In the genomic region with DNA sequence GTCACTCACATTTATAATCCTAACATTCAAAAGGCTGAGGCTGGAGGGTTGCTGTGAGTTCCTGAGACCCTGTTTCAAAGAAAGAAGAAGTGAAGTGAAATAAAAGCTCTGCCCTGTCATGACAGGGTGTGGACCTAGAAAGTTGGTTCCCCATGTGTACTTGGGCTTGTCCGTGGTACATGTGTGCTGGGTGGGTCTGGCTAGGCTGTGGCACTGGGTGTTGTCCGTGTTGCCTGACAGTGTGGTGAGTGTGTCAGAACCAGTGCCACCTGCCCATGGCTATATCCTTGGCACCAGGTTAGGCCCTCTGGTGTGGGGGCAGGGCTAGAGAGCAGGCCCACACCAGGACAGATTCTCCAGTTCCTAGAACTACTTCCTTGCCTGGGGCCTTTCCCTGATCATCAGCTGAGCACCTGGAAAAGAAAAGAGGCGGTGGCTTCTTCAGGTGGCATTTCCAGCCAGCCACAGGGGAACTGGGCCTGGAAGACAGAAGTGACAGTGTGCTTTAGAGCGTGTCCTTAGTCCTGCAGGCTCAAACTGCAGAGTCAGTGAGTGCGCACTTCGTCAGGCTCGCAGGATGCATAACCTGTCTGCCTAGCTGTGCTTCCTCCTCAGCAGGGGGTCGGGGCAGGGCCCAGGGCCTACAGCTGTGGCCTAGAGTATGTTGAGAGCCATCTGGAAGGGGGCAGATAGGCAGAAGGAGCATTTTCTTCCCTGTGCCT, we compare ENCODE assay signal across 22 mouse cellular contexts. TPM values are rescaled to one million over a fixed set of nuclear protein-coding genes. Genes with fewer than 3 reads are reported as not detected.
DNase-seq lines count a peak whose midpoint lies in the region; ATAC-seq and TF ChIP-seq lines count a peak whose summit lies in the region.
"Had no signal": no experiment of that assay in that cellular context is flagged by ENCODE, and none has a peak within 500 bp of the region (broad histone marks: within the 10 kb centered on the region; RNA-seq: fewer than 3 reads in every experiment).

No protein-coding gene starts in this region.

- H3K79me2 ChIP-seq in CH12.LX (replicated peaks; ENCODE audit: control insufficient read depth, extremely low read depth, insufficient read depth, poor library complexity, severe bottlenecking) = no peaks in the 10 kb centered on the region

- TF ChIP-seq EP300 in CH12.LX (IDR thresholded peaks at IDR 0.05; ENCODE audit: low read length) = no peak

- no peak for TF ChIP-seq RAD21 in CH12.LX (IDR thresholded peaks at IDR 0.05; ENCODE audit: low read depth, low read length)

- H3K27me3 ChIP-seq in kidney, embryonic 16.5 days (ENCODE audit: insufficient read depth, low read length) = no peaks in the 10 kb centered on the region
- H3K27me3 ChIP-seq in midbrain, embryonic 12.5 days = no peaks in the 10 kb centered on the region
- no peaks in the 10 kb centered on the region for H3K27me3 ChIP-seq in midbrain, embryonic 14.5 days (ENCODE audit: control insufficient read depth, insufficient read depth, low read length)
- H3K27me3 ChIP-seq in CH12.LX (replicated peaks) = no peaks in the 10 kb centered on the region
- no peaks in the 10 kb centered on the region for H3K27me3 ChIP-seq in stomach, embryonic 15.5 days (replicated peaks)
- H3K27me3 ChIP-seq in forebrain, embryonic 16.5 days (replicated peaks; ENCODE audit: control insufficient read depth, insufficient read depth, low read length) = no peaks in the 10 kb centered on the region
- H3K27me3 ChIP-seq: embryonic facial prominence, embryonic 12.5 days; forebrain, embryonic 13.5 days; hindbrain, embryonic 12.5 days; midbrain, embryonic 15.5 days; Patski had no signal

- TF ChIP-seq POLR2A in CH12.LX (IDR thresholded peaks at IDR 0.05; ENCODE audit: low read depth, low read length) = no peak

- 79% methylated on average over 8 of the region's 8 CpGs for WGBS in kidney, embryonic 16.5 days
- WGBS in midbrain, embryonic 12.5 days = 90% methylated on average over 8 of the region's 8 CpGs
- 82% methylated on average over 8 of the region's 8 CpGs for WGBS in midbrain, embryonic 14.5 days
- 78% methylated on average over 8 of the region's 8 CpGs for WGBS in stomach, embryonic 15.5 days
- 87% methylated on average over 8 of the region's 8 CpGs for WGBS in forebrain, embryonic 16.5 days

- H3K27ac ChIP-seq in kidney, embryonic 16.5 days (ENCODE audit: low read length) = no peak overlapping the region
- no peak overlapping the region for H3K27ac ChIP-seq in midbrain, embryonic 12.5 days (replicated peaks)
- H3K27ac ChIP-seq in midbrain, embryonic 14.5 days (replicated peaks; ENCODE audit: low read depth, low read length) = no peak overlapping the region
- H3K27ac ChIP-seq in CH12.LX (ENCODE audit: insufficient read depth, low read depth) = no peak overlapping the region
- H3K27ac ChIP-seq in stomach, embryonic 15.5 days = peak overlapping the region; percentile 26; the same call in 1 of the 2 replicates
- no peak overlapping the region for H3K27ac ChIP-seq in forebrain, embryonic 16.5 days (ENCODE audit: low read length)
- H3K27ac ChIP-seq: embryonic facial prominence, embryonic 12.5 days; forebrain, embryonic 13.5 days; hindbrain, embryonic 12.5 days; midbrain, embryonic 15.5 days had no signal

- peaks cover 51% of the 10 kb centered on the region for H3K36me3 ChIP-seq in kidney, embryonic 16.5 days (ENCODE audit: insufficient read depth, low read length)
- H3K36me3 ChIP-seq in midbrain, embryonic 12.5 days = peaks cover 69% of the 10 kb centered on the region
- peaks cover 47% of the 10 kb centered on the region for H3K36me3 ChIP-seq in midbrain, embryonic 14.5 days (ENCODE audit: control insufficient read depth, insufficient read depth, low read length)
- H3K36me3 ChIP-seq in CH12.LX (replicated peaks in 1 of 2; ENCODE audit: control insufficient read depth in 1 of 2, insufficient read depth in 1 of 2, low read length in 1 of 2) = peaks cover 56 to 88% of the 10 kb centered on the region in 2 experiments
- H3K36me3 ChIP-seq in stomach, embryonic 15.5 days = peaks cover 50% of the 10 kb centered on the region
- peaks cover 12% of the 10 kb centered on the region for H3K36me3 ChIP-seq in forebrain, embryonic 16.5 days (ENCODE audit: control insufficient read depth, insufficient read depth)

- no peaks in the 10 kb centered on the region for H3K4me1 ChIP-seq in kidney, embryonic 16.5 days (ENCODE audit: insufficient read depth, low read length)
- H3K4me1 ChIP-seq in midbrain, embryonic 12.5 days = no peaks in the 10 kb centered on the region
- H3K4me1 ChIP-seq in midbrain, embryonic 14.5 days (ENCODE audit: control insufficient read depth, insufficient read depth, low read length) = no peaks in the 10 kb centered on the region
- peaks cover 7 to 55% of the 10 kb centered on the region in 2 experiments; a peak in 3 of 4 replicates for H3K4me1 ChIP-seq in CH12.LX (ENCODE audit: control insufficient read depth in 1 of 2, insufficient read depth in 2 of 2)
- no peaks in the 10 kb centered on the region for H3K4me1 ChIP-seq in stomach, embryonic 15.5 days
- no peaks in the 10 kb centered on the region for H3K4me1 ChIP-seq in forebrain, embryonic 16.5 days (replicated peaks; ENCODE audit: control insufficient read depth, insufficient read depth, low read length)
- H3K4me1 ChIP-seq: embryonic facial prominence, embryonic 12.5 days; forebrain, embryonic 13.5 days; midbrain, embryonic 15.5 days had no signal

- no peak for DNase-seq in kidney, postnatal 14 days
- DNase-seq in midbrain, embryonic 14.5 days = no peak
- peak; percentile 47 for DNase-seq in CH12.LX (ENCODE audit: extremely low read depth)
- DNase-seq in layer of hippocampus, adult 9-10 months (ENCODE audit: low spot score) = no peak
- DNase-seq: adrenal gland, postnatal 10 days; cerebellum, adult 9-11 months; gastrocnemius, postnatal 36 days; heart, postnatal 14 days; kidney, adult 9 months; lung, embryonic 14.5 days; retina, postnatal 1 day; thymus, postnatal 14 days had no signal

- ATAC-seq in kidney, embryonic 16.5 days (ENCODE audit: low FRiP score, low TSS enrichment) = peak; percentile 36; the same call in 1 of the 2 replicates
- 0 out of 2 replicates have a peak, but pooled peaks have one; percentile 27 for ATAC-seq in midbrain, embryonic 12.5 days (ENCODE audit: low FRiP score, low read depth)
- no peak for ATAC-seq in midbrain, embryonic 14.5 days (ENCODE audit: low FRiP score, low TSS enrichment)
- no peak for ATAC-seq in stomach, embryonic 15.5 days (ENCODE audit: insufficient read depth, low FRiP score, low read depth)
- no peak for ATAC-seq in forebrain, embryonic 16.5 days
- ATAC-seq: forebrain, embryonic 13.5 days; midbrain, embryonic 15.5 days; Patski had no signal

- H3K9ac ChIP-seq in kidney, embryonic 16.5 days (replicated peaks; ENCODE audit: low read length) = no peak overlapping the region
- no peak overlapping the region for H3K9ac ChIP-seq in midbrain, embryonic 12.5 days (replicated peaks)
- H3K9ac ChIP-seq in midbrain, embryonic 14.5 days (replicated peaks; ENCODE audit: low read length) = no peak overlapping the region
- H3K9ac ChIP-seq in CH12.LX (ENCODE audit: insufficient read depth, low read depth) = no peak overlapping the region
- no peak overlapping the region for H3K9ac ChIP-seq in stomach, embryonic 15.5 days
- no peak overlapping the region for H3K9ac ChIP-seq in forebrain, embryonic 16.5 days (replicated peaks; ENCODE audit: low read depth, low read length)
- H3K9ac ChIP-seq: embryonic facial prominence, embryonic 12.5 days; forebrain, embryonic 13.5 days; hindbrain, embryonic 12.5 days; lung, embryonic 14.5 days; midbrain, embryonic 15.5 days had no signal

- TF ChIP-seq CTCF in CH12.LX (conservative IDR thresholded peaks at IDR 0.05 in 1 of 2, IDR thresholded peaks at IDR 0.05 in 1 of 2; ENCODE audit: low read depth in 2 of 2, low read length in 2 of 2) = no peak

- no peaks in the 10 kb centered on the region for H3K9me3 ChIP-seq in kidney, embryonic 16.5 days (ENCODE audit: low read length)
- no peaks in the 10 kb centered on the region for H3K9me3 ChIP-seq in midbrain, embryonic 12.5 days
- H3K9me3 ChIP-seq in midbrain, embryonic 14.5 days (ENCODE audit: control insufficient read depth, low read length) = no peaks in the 10 kb centered on the region
- H3K9me3 ChIP-seq in CH12.LX (replicated peaks; ENCODE audit: low read length) = no peaks in the 10 kb centered on the region
- H3K9me3 ChIP-seq in stomach, embryonic 15.5 days = no peaks in the 10 kb centered on the region
- H3K9me3 ChIP-seq in forebrain, embryonic 16.5 days (ENCODE audit: control insufficient read depth, low read length) = no peaks in the 10 kb centered on the region
- H3K9me3 ChIP-seq: embryonic facial prominence, embryonic 12.5 days; forebrain, embryonic 13.5 days; hindbrain, embryonic 12.5 days; midbrain, embryonic 15.5 days had no signal

- dilution Hi-C loops in CH12.LX (cut with MboI; ENCODE audit: extremely low pct_ligation_motif_present, extremely low pct_unique_long_range_greater_than_20kb, low sequenced_read_pairs) = no loop called here

- H3K4me3 ChIP-seq in kidney, embryonic 16.5 days (ENCODE audit: low read length) = no peak overlapping the region
- no peak overlapping the region for H3K4me3 ChIP-seq in midbrain, embryonic 12.5 days
- H3K4me3 ChIP-seq in midbrain, embryonic 14.5 days (replicated peaks; ENCODE audit: low read depth, low read length) = no peak overlapping the region
- no peak overlapping the region for H3K4me3 ChIP-seq in CH12.LX (replicated peaks in 1 of 3; ENCODE audit: low read depth in 2 of 3, low read length in 2 of 3, poor library complexity in 1 of 3)
- no peak overlapping the region for H3K4me3 ChIP-seq in stomach, embryonic 15.5 days (replicated peaks)
- no peak overlapping the region for H3K4me3 ChIP-seq in forebrain, embryonic 16.5 days (replicated peaks; ENCODE audit: low read length)
- H3K4me3 ChIP-seq: embryonic facial prominence, embryonic 12.5 days; erythroblast, embryonic 14.5 days; forebrain, embryonic 13.5 days; hindbrain, embryonic 12.5 days; midbrain, embryonic 15.5 days had no signal

- no peak overlapping the region for H3K4me2 ChIP-seq in kidney, embryonic 16.5 days (replicated peaks; ENCODE audit: low read depth, low read length)
- no peak overlapping the region for H3K4me2 ChIP-seq in midbrain, embryonic 12.5 days (replicated peaks)
- no peak overlapping the region for H3K4me2 ChIP-seq in midbrain, embryonic 14.5 days (ENCODE audit: low read length)
- H3K4me2 ChIP-seq in CH12.LX (ENCODE audit: insufficient read depth, low read depth, poor library complexity, severe bottlenecking) = no peak overlapping the region
- no peak overlapping the region for H3K4me2 ChIP-seq in stomach, embryonic 15.5 days
- H3K4me2 ChIP-seq in forebrain, embryonic 16.5 days (ENCODE audit: low read length) = no peak overlapping the region
- H3K4me2 ChIP-seq: embryonic facial prominence, embryonic 12.5 days; forebrain, embryonic 13.5 days; hindbrain, embryonic 12.5 days; lung, embryonic 14.5 days; midbrain, embryonic 15.5 days had no signal

- in situ Hi-C loops in CH12.LX (cut with MboI; ENCODE audit: low pct_ligation_motif_present, low pct_unique_long_range_greater_than_20kb, low sequenced_read_pairs) = no loop called here

RNA-seq across cellular contexts. Expression of a gene that starts 22.8 kb away (rescaled TPM):
- 98.6 and 98.8 TPM in 2 replicates for polyA plus RNA-seq in kidney, embryonic 16.5 days (2015; fragmentation: Nextera tagmentation; extraction: Ambion mirVana)
- polyA plus RNA-seq in midbrain, embryonic 12.5 days (2016; fragmentation: Nextera tagmentation; extraction: Ambion mirVana) = 116 TPM in 2 replicates
- polyA plus RNA-seq in midbrain, embryonic 14.5 days (2014; fragmentation: Nextera tagmentation; extraction: Ambion mirVana) = 61.3 and 94.4 TPM in 2 replicates
- total RNA-seq in CH12.LX (2012; rRNA removed) = 26.8 and 46.2 TPM in 2 replicates
- 55.3 and 64.9 TPM in 2 replicates for total RNA-seq in CH12.LX (2014; rRNA removed)
- 30.5 and 33.4 TPM in 2 replicates for polyA plus RNA-seq in CH12.LX (2012; ENCODE audit: insufficient read length, low read depth)
- 119 and 129 TPM in 2 replicates for polyA plus RNA-seq in stomach, embryonic 15.5 days (2015; fragmentation: Nextera tagmentation; extraction: Ambion mirVana)
- polyA plus RNA-seq in forebrain, embryonic 16.5 days (2015; fragmentation: Nextera tagmentation; extraction: Ambion mirVana) = 88.3 and 103 TPM in 2 replicates

RNA-seq across cellular contexts. Expression of a gene that starts 42.6 kb away (rescaled TPM):
- 9.5 and 9.8 TPM in 2 replicates for polyA plus RNA-seq in kidney, embryonic 16.5 days (2015; fragmentation: Nextera tagmentation; extraction: Ambion mirVana)
- polyA plus RNA-seq in midbrain, embryonic 12.5 days (2016; fragmentation: Nextera tagmentation; extraction: Ambion mirVana) = 7.7 and 12.0 TPM in 2 replicates
- 4.8 and 7.1 TPM in 2 replicates for polyA plus RNA-seq in midbrain, embryonic 14.5 days (2014; fragmentation: Nextera tagmentation; extraction: Ambion mirVana)
- 4.6 and 4.7 TPM in 2 replicates for total RNA-seq in CH12.LX (2012; rRNA removed)
- total RNA-seq in CH12.LX (2014; rRNA removed) = 2.3 and 3.2 TPM in 2 replicates
- polyA plus RNA-seq in CH12.LX (2012; ENCODE audit: insufficient read length, low read depth) = 3.8 and 4.0 TPM in 2 replicates
- polyA plus RNA-seq in stomach, embryonic 15.5 days (2015; fragmentation: Nextera tagmentation; extraction: Ambion mirVana) = 4.6 and 5.5 TPM in 2 replicates
- 3.7 and 6.1 TPM in 2 replicates for polyA plus RNA-seq in forebrain, embryonic 16.5 days (2015; fragmentation: Nextera tagmentation; extraction: Ambion mirVana)

RNA-seq across cellular contexts. Expression of a gene that starts 58.5 kb away (rescaled TPM):
- 1.4 and 1.8 TPM in 2 replicates for polyA plus RNA-seq in kidney, embryonic 16.5 days (2015; fragmentation: Nextera tagmentation; extraction: Ambion mirVana)
- polyA plus RNA-seq in midbrain, embryonic 12.5 days (2016; fragmentation: Nextera tagmentation; extraction: Ambion mirVana) = 5.7 and 6.4 TPM in 2 replicates
- polyA plus RNA-seq in midbrain, embryonic 14.5 days (2014; fragmentation: Nextera tagmentation; extraction: Ambion mirVana) = 0.24 and 0.63 TPM in 2 replicates
- total RNA-seq in CH12.LX (2012; rRNA removed) = not detected in 2 replicates
- not detected in 2 replicates for total RNA-seq in CH12.LX (2014; rRNA removed)
- polyA plus RNA-seq in CH12.LX (2012; ENCODE audit: insufficient read length, low read depth) = 0.23 TPM in 1 of 2 replicates, not detected in the other
- polyA plus RNA-seq in stomach, embryonic 15.5 days (2015; fragmentation: Nextera tagmentation; extraction: Ambion mirVana) = 13.6 and 30.3 TPM in 2 replicates
- 0.16 and 0.54 TPM in 2 replicates for polyA plus RNA-seq in forebrain, embryonic 16.5 days (2015; fragmentation: Nextera tagmentation; extraction: Ambion mirVana)
- total RNA-seq: gastrocnemius, postnatal 36 days had no signal
- polyA plus RNA-seq: Patski had no signal

Comparison
In these comparisons a context has a peak if more than half of its experiments do, and no peak if none do; other contexts are left out.
1. ATAC-seq: peak in kidney, embryonic 16.5 days (single experiment) and midbrain, embryonic 12.5 days (single experiment); none in midbrain, embryonic 14.5 days (single experiment), stomach, embryonic 15.5 days (single experiment) and forebrain, embryonic 16.5 days (single experiment).